Mouse (Mus musculus) layer of hippocampus, adult 18-20 months (tissue): ENCODE measurements around the gene Sec14l2. TPM values are rescaled to one million over a fixed set of nuclear protein-coding genes. Genes with fewer than 3 reads are reported as not detected.

Source experiments
- DNase-seq, 2 experiments: peaks; one replicate each; pipeline ENCODE4 v3.0.0; 2022; ENCODE audit warnings: low spot score in 2 of 2
- total RNA-seq, 2 experiments: library from RNA; stranded (reverse); gene quantifications; 2 replicates each; pipeline ENCODE4 v1.2.3; 2021

The Sec14l2 gene
- total RNA-seq, 2 experiments from 2014 or later: 57.7 to 61.3 TPM

DNA sequence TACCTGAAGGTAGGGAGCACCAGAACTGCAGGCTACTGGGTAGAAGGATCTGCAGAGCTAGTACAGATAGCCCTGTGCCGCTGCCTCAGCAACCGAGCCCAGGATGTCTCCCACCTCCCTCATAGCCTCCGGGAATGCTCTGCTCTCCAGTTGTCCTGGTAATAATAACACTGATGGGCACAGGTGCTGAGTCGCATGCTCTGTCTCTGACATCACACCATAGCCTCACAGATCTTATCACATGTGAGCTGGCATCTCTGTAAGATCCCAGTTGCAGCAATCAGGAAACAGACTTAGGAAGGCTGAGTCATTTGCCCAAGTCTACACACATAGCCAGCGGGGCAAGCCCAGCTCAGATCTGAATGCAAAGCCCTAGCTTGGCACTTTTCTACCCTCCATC, 21.4 kb downstream of the Sec14l2 start:
- DNase-seq: peak in 1 of 2 experiments; percentile 42

DNA sequence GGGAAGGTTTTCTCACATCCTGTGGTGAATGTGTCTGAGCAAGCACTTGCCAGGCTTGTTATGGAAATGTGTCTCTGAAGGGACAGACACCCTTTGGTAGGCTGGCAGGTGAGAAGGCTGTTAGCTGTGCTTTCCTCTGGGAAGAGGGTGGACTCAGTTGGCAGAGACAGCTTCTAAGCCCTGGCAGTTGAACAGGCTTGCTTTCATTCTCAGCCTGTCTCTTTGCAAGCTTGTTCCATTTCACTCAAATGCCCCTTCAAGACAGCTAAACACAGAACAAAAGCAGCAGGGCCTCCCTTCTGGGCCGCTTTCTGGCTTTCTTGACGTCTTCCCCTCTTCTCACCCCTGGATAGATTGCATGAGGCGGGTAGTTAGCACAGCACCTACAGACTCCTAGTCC, 23.8 kb downstream of the Sec14l2 start:
- DNase-seq: peak in 1 of 2 experiments; percentile 55

DNA sequence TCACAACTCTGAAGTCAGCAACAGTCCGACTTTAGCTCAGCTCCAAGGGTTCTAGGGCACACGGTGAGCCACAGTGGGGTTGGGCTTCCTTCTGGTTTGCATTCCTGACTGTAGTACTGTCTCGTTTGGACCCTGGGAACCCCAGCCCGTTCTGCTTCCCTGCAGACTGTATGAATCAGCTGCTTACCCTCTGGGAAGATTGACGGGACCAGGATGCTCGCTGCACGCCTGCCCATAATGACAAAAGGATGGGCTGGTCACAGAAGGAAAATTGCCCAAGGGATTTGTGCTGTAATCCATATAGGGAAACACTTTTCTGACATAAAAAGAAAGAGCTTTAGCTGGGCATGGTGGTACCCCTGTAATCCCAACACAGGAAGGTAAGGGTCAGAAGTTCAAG, 24.4 kb downstream of the Sec14l2 start:
- DNase-seq: no peak

DNA sequence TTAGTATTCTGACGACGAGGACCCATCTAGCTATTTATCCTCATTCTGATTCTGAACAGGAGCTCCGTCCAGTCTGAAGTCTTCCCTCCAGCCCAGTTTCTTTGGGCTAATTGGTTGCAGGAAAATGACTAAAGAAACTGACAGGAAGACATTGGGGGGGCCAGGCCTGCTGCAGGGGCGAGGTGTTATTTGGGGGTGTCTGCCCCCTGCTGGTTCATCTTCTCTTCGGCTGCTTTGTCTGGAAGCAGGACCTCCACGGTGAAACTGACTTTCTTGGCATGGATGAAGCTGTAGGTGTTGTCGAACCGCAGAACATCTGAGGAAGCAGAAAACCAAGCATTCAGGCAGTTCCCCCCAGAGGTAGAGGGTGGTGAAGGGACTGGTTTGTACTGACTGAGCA, 25.1 kb downstream of the Sec14l2 start:
- no peak for DNase-seq

DNA sequence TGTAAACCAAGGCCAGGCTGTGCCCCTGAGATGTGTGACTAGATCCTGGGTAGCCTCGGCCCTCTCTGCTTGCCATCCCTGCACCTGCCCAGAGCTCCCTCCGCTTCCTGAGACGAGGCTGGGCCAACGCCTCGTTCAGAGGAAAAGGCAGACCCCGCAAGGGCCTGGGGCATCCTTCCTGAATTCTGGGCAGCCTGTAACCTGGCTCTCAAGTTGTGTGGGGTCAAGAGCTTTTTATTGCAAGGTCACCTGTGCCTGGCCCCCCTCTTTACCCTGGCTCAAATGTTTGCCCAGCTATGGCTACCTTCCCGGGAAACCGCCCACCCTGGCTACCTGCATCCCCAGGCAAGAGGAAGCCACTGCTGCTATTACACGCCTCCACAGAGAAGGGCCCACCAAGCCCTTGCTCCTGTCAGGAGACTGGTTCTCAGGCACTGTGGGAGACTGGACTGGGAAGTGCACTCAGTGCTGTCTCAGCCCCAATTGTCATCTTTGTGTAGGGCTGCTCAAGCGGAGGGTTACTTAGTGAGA, 26.1 kb downstream of the Sec14l2 start:
- no peak for DNase-seq

DNA sequence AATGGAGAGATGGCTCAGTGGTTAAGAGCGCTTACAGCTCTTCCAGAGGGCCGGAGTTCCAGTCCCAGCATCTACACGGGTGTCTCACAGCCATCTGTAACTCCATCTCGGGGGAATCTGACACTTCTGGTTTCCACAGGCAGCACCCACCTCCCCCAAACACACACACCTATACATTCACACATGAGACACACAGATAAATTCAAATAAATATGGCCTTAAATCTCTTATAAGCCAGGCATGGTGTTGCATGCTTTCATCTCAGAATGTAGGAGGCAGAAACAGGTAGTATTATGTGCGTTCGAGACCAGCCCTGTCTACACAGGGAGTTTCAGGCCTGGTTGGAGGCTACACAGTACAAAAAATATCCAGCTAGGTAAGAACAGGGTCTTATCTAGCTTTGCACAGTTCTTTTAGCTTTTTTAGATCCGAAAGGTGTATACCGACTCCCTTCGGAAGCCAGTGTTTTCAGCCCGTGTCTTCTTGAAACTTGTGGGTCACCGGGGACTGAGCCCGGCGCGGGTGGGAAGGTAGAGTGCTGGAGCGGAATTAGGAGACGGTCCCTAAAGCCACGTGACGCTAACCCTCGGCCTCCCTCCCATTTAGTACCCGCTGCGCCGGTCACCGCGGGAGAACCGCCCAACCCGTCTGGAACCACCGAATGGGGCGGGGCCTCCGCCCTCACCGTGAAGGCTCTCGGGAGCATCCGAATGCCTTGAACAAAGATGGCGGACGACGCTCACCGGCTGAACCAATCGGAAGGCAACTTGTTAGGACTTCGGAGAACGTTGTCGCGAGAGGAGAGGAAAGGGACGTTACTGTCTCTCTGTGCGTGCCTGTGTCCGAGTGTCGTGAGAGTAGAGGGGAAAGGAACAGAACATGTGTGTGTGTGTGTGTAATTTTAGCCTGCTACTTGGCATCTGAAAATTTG, 26.9 kb downstream of the Sec14l2 start:
- DNase-seq: peak; percentile 98 to 99

DNA sequence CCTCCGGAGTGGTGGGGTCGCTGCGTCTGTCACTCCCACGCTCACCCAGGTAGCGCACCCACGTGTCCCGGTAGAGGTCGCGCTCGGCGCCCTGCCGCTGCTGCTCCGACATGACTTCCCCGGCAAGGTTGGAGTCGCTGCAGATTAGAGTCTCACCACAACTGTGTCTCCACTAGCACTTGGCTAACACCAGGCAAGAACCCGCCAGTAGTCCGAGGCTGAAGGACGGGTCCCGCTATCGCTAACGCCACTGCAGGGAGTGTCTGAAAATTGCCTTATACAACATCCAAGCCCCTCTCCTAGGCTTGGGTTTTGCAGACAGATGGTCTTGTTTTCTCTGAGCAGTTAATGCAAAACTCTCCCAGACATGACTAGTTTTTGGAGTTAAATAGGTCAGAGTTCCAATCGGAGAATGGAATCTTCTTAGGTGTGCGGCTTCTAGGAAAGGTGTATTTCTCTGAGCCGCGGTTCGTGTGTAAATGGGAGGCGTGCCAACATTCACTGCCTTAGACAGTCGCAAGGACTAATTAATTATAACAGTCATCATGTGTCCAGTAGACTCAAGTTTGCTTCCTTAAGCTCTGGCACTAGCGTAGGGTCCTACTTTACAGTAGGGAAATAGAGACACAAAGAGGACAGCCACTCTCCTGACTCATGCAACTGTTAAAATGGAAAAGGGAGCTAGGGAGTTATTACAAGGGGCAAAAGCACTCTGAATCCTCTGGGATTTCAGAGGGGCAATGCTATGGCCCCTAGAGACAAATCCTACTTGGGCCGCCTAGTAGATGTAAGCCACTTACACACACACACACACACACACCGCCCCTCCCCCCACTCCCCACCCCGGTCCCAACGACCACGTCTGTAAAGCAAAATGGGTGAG, 27.8 kb downstream of the Sec14l2 start, which contains the start of gene Mtfp1:
Mtfp1 (minus strand) TSS at position 275 of the 883 bp plus-strand sequence.
- peak in 1 of 2 experiments; percentile 73 for DNase-seq

DNA sequence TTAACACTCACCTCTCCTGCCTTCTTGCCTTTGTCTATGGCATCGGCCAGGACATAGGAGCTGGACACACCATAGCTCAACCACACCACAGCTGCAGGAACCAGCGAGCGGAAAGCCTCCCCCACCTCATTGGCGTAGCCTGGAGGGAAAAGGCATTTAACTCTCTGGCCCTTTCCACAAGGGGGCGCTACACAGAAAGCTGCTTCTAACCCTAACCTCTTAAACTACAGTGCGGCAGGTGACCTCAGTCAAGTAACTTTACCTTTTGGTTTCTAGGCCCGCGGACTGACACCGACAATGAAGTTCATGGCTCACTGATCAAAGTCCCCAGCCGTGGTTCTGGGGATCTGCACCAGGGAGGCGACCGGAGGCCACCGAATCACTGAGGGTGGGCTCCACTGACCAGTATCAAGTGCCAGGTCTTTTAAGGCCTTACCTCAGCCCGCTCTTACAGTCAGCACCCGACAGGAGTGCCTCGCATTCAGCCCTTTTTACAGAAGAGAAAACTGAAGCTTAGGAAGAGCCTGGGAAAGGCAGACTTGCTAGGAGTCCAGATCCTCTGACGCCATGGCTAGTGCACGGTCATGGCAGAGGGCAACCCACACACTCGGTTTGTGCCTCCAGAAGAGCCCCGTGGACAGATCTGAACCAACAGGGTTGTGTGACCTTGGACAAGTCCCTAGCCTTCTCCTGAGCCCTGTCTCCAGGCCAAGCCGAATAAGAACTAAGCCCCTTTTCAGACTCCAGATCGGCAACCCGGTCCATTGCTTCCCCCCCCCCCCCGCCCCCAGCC, 28.6 kb downstream of the Sec14l2 start:
- peak; percentile 80 to 85 for DNase-seq

DNA sequence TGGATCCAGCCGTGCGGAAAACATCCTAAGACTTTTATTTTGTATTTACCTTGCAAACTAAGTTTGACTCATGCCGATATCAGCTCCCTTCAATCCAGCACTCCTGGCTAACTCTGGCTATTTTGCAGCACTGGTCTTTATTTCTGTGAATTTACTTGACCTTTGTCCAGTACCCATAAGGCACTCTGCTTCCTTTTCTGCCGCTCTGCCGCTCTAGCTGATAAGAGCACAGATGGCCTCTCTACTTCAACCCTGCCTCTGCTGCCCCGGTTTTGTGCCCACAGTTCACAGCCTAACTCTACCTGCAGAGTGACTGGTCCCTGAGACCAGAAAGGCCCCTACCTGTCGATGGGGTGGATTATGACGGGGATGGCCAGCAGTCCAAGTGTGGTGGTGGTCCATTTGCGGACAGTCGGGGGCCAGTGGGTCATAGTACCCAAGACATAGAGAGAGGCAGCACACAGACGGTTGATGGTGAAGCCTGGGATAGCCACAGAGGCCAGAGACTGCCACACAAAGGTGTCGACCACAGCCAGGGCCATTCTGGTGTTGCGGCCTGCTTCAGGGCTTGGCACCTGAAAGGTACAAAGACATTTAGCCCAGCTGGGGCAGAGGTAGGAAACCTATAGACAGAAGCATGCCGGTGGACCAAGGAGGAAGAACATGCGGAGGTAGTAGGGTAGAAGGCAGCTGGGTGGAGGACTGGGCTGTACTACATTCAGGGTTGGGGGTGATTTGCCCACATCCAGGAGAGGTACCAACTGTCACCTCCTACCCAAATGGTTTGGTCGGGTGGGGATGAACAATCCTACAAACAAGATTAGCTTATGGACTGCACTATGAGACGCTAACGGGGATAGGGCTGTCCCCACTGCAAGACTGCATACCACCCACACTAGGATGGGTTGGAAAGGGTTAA, 29.5 kb downstream of the Sec14l2 start:
- DNase-seq: no peak

DNA sequence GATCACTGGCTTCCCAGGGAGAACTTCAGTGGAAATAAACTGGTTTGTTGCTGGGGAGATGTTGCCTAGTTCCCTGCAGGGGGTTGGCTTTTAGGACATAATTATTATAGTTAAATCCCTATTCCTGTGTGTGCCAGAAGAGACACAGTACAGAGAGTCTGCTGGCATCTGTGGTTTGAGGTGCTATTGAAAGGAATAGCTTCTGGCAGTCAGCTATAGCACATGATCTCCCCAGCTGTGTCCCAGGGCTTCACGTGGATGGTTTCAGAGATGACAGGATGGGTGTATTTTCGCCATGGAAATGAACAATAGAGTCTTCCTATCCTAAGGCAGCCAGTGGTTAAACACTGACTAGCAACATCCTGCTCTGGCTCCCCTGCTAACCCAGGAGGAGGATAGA, 35.9 kb downstream of the Sec14l2 start:
- DNase-seq: peak in 1 of 2 experiments; percentile 74

DNA sequence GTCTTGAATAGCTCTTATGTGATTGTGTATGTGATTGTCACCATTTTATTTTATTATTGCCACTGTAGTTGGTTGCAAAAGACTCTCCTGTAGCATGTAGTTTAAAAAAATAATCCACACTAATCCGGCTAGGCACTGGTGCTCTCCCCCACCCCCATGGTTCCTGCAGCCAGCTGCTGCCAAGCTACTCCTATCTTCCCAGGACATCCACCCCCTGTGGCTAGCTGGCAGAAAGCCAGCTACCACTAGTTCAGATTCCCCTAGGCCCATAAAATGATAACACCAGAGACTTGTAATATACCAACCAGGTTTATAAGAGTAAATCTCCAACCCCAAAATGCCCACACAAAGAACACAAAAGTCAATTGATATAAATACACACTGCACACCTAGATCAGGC, 37.0 kb downstream of the Sec14l2 start:
- DNase-seq: no peak

DNA sequence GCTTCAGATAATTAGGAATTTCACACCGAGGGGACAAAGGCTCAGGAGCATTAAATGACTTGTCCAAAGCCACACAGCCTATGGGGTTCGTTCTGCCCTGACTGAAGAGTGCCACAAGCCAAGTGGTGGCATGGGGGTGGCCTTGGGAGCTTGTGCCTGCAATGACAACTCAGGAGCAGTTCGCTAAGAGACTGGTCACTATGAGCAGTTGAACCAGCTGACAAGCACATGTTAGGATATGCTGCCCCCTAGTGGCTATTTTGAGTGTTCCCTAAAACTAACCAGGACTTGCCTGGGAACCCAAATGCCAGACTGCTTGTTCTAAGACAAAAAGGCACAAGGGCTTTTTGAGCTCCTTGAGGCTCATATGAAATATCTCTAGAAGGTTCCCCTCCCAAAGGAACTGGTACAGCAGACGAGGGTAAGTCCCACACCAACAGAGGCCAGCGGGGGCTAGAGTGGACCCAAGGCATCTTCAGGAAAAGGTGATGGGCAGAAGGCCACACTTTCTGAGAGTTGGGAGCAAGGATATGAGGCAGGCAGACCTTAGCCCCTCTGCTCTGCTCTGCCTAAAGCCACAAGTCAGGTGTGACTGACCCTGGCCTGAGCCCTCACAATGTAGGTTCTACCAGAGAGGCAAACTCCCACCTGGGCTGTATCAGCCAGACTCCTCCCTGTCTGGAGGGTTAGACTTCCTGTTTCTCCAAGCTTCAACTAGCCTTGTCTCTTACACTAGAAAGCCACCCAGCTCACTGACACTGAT, 39.7 kb downstream of the Sec14l2 start:
- peak; percentile 72 to 88 for DNase-seq

DNA sequence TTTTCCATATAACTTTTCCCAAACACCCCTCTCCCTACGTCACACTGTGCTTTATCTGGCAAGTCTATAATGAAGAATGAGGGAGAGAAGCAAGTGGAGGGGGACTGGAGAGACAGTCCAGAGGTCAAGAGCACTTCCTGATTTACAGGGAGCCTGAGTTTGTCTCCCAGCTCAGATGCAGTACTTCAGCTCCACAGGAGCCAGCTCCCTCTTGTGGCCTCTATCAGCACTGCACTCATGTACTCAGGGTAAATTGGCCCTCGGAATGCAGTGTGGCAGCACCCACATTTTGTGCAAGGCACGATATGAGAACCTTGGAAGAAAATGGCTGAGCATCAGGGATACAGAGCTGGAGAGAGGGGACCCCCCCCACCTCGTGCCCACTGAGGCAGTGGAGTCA, 43.0 kb downstream of the Sec14l2 start:
- DNase-seq: peak; percentile 48 to 85

DNA sequence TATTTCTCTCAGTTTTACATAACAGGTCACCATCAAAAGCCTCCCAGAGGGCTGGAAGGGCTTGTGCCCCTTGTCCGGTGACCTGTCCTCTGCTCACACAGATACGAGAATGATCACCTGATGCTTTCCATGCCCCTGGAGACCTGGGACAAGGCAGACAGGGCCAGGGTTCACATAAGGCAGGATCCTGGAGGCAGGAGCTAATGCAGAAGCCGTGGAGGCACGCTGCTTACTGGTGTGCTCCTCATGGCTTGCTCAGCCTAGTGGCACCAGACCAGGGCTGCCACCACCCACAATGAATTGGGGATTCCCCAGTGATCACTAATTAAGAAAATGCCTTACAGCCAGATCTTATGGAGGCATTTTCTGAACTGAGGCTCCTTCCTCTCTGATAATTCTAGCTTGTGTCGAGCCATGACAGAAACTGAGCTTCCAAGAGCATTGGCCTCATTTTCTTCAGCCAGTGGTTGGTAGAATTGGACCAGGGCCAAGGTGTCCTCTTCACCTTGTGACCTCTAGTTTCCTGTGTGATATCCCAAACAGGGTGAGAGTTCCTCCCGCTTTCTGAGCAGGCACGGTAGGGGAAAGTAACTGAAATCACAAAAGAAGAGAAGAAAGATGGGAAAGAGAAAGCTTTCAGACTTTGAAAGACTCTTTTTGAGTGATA, 44.8 kb downstream of the Sec14l2 start:
- DNase-seq: no peak

DNA sequence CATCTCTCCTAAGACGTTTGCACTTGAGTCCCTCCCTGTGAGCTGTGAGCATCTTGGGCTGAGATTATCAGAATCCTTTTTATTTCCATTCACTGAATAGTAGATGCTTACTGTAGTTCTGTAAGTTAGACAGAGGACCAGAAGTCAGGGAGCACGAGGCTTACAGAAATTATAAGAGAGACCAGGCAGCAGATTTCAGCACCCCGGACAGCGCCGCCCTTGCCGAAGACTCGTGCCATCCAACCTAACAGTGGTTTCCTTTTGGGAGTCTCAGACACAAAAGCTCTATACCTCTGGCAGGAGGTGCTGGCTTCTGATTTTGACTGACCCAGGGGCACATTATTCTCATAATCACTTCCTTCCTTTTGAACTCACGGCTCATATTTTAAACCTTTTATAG, 46.6 kb downstream of the Sec14l2 start:
- DNase-seq: no peak

DNA sequence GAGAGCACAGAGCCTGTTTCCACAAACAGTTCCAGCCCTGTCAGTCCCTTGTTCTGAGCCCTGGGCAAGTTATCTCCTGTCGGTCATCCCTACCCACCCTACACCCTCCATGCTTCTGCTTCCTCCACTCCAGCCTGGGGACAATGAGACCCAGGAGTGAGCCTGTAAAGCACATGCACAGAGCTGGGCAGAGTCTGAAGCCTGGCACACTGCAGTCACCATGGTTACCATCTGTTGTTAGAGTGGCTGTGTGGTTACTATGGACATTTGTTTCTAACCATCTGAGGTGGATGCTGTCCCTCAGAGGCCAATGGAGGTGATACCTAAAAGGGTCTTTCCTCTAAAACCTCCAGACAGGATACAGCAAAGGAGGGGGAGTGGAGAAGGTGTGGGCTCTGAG, 53.6 kb downstream of the Sec14l2 start:
- DNase-seq: peak; percentile 30 to 59

DNA sequence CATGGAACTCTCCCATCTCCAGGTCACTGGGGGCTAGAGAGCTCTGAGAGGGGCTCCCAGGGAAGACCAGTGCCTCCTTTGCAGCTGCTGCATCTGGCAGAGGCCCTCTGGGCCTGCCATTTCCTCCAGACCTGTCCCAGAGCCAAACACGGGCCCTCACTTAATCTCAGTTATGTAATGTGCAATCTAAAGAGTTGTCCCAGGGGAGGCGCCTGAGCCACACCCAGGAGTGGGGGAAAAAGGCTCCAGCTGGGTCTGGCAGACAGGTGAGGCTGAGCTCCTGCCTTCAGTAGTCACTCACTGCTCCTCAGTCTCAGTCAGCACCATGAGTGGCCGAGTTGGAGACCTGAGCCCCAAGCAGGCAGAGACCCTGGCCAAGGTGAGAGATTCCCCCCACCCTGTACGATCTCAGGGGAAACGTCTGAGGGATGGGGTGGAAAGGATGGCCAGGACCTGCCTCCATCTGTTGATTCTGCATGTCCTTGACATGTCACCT, 58.5 kb downstream of the Sec14l2 start, which contains the start of gene Sec14l3:
Sec14l3 (plus strand) TSS at position 215 of the 496 bp plus-strand sequence.
- DNase-seq: no peak

DNA sequence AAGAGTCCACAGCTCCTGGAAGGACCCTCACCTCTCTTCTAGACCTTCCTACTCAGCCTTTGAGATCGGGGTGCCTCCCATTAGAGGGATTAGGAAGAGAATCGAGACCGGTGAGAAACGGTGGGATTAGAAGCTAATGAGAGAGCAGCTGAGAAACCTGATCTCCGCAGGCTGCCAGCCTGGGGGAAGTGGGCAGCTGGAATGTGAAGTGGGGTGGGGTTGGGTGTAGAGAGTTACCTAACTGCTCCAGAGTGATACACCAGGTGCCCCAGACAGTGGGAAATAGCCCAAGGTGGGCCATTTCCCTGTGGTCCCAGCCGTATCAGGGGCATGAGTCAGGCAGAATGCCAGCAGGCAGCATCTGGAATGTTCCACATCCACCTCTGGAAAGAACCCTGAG, 60.2 kb downstream of the Sec14l2 start:
- no peak for DNase-seq
